Mouse (Mus musculus) gastrocnemius, adult 2 months (tissue): ENCODE results near the gene Pik3cb. TPM values are rescaled to one million over a fixed set of nuclear protein-coding genes. Genes with fewer than 3 reads are reported as not detected.
A peak's percentile ranks its signal among the peaks of the same experiment; 100 is the strongest.

ENCODE experiments used
- DNase-seq: peaks from one replicate; pipeline ENCODE4 v3.0.0; 2022
- H3K27ac ChIP-seq: fragments of 200-600 bp; 2 replicates; pipeline ENCODE4 v1.8.1; 2022; ENCODE audit warnings: mild to moderate bottlenecking
- H3K4me3 ChIP-seq: fragments of 200-600 bp; 2 replicates; pipeline ENCODE4 v1.8.1; 2022; ENCODE audit warnings: mild to moderate bottlenecking, moderate library complexity
- CTCF ChIP-seq: fragments of 200-600 bp; IDR thresholded peaks from 2 replicates; pipeline ENCODE4 v1.8.1; 2022; ENCODE audit warnings: antibody characterized with exemption, mild to moderate bottlenecking, moderate library complexity
- intact Hi-C: fragments of 180-260 bp; cut with DNase I; formaldehyde crosslinking; loops from one replicate; pipeline ENCODE4 v1.15.1; 2025
- total RNA-seq, 2 experiments: library from RNA; stranded (reverse); gene quantifications; 2 replicates each; pipeline ENCODE4 v1.2.3; 2021

Gene Pik3cb
- total RNA-seq, 2 experiments from 2014 or later, result 4.5 to 6.1 TPM

DNA sequence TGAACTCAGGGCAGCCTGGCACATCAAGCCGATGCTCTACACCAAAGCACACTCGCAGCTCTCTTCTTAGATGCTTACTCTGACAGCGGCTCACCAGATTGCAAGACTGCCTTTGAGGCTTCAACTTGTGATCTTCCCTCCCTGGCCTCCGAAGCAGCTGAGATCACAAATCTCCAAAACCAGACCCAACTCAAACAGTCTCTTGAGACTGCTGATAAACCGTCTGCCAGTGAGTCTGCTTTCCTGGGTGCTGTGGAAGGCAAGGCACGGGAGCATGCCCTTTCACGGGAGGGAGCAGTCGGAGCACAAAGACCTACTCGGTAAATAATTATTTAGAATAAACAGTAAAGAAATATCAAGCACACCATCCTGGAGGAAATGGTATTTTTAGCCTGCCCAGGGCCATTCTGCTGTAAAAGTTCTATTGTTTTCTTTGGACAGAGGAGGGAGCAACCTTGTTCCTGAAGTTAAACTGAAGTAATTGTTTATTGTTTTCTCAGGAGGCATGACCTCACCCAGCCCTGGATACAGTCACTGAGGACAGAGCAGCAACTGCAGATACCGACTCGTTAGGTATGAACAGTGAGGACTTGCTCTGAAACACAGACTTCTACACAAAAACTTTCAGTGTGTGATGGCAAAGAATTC is 41.8 kb downstream of the Pik3cb start:
- intact Hi-C loops, result no loop called here
- no peak for DNase-seq
- TF ChIP-seq CTCF, result no peak
- Histone ChIP-seq H3K4me3 (peak overlapping the region; percentile 49), H3K27ac (peak overlapping the region; percentile 81)

DNA sequence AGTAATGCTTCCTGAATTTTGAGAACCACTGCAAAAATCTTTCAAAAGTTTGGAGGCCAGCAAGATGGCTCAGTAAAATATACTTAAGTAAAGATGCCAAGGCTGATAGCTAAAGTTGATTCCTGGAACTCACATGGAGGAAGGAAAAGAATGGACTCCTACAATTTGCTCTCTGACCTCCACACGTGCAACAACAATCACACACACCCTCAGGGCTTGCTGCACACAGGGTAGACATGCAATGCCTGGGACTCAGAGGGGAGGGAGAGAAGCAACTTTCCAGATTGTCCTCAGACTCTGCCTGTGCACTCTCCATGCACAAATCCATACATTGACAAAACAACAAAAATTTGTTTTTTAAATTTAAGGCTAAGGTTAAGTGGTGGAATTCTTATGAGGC is 42.8 kb downstream of the Pik3cb start:
- H3K4me3 ChIP-seq, result no peak overlapping the region
- no peak for DNase-seq
- TF ChIP-seq CTCF, result no peak
- intact Hi-C loops, result no loop called here
- H3K27ac ChIP-seq, result peak overlapping the region; percentile 81

DNA sequence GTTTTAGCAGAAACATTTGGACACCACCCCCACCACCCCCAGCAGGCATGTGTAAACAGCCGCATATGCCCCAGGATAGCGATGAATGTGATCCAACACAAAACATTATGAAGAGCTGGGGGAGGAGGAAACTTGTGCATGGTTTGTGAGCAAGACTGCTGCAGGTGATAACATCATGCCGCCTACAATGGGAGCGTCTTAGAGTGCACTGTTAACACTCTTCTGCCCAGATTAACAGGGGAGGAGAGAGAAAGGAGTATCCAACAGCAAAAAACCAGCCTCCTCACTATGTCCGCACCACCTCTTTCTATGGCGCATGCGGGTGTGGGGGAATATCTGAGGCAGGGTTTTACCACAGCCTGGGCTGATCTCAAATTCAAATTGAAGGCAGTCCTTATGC is 45.2 kb downstream of the Pik3cb start:
- intact Hi-C loops, result no loop called here

DNA sequence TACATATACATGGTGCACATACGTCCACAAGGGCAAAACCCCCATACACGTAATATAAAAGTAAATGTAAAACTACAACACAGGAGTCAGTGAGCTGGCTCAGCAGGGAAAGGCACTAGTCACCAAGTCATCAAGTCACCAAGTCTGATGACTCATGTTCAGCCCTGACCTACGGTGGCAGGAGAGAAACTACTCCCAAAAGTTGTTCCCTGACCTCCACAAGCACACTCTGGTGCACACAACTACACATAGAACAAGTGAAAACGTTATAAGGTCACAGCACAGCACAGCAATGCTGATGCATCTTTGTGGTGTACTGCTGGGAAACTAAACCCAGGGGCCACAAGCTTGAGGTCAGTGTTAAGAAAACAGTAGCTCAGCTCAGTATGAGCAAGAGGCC is 49.9 kb downstream of the Pik3cb start:
- Histone ChIP-seq H3K27ac (no peak overlapping the region), H3K4me3 (no peak overlapping the region)
- no peak for TF ChIP-seq CTCF
- DNase-seq, result no peak
- intact Hi-C loops, result no loop called here

More for the DNA sequence above, 45.2 kb downstream of the Pik3cb start:
- TF ChIP-seq CTCF, result no peak
- no peak overlapping the region for H3K27ac ChIP-seq
- no peak for DNase-seq
- H3K4me3 ChIP-seq, result no peak overlapping the region

DNA sequence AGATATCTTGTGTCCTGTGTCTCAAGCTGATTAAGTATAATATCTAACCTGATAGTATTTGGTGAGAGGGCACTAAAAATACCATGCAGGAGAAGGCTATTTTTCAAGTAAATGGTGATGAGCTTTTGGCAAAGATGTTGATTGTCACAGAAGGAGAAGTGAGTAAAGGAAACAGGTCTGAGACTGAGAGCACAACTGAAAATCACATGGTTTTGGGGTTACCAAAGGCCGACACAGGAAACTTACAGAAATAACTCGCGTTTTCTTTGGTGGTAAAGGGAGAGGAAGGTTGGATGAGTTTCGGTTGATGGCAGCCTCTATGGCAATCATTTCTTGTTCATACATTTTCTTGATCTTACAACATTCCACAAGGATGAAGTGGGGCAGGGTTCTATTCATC is 50.5 kb downstream of the Pik3cb start:
- intact Hi-C loops, result no loop called here
- Histone ChIP-seq H3K4me3 (no peak overlapping the region), H3K27ac (no peak overlapping the region)
- no peak for TF ChIP-seq CTCF
- DNase-seq, result no peak

DNA sequence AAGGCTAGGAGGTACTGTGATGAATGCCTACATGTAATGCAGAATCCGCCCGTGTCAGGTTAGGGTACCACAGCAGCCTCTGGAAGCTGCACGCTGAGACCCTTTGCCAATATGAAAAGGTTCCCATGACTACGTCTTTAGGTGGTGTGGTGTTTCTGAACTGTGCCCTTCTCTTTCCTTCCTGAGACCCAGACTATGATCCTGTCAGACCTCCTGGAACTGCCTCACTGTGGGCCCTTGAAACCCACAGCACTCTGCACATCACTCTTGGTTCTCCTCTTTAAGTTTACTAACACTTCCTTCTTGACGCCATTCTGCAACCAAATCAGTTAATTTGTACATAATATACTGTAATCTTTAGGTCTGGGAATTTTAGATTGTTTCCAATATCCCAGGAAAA is 58.7 kb downstream of the Pik3cb start:
- DNase-seq, result no peak
- Histone ChIP-seq H3K4me3 (no peak overlapping the region), H3K27ac (no peak overlapping the region)
- intact Hi-C loops, result no loop called here
- TF ChIP-seq CTCF, result no peak

DNA sequence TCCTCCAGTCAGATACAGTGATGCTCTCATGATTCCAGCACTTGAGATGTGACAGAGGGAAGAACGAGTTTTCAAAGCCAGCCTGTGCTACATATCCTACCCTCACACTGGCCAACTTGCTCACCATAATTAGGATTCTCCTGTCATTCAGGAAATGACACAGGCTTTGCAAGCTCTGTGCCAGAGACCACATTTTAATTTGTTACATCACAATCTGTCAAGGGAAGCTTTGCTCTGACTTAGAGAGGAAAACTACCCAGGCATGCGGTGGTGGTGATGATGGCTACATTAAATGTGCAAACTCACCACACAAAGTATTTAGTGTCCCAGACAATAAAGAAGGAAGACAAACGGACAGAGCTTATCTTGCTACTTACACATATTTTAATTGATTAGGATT is 59.1 kb downstream of the Pik3cb start:
- no peak for DNase-seq
- no peak for TF ChIP-seq CTCF
- Histone ChIP-seq H3K4me3 (no peak overlapping the region), H3K27ac (no peak overlapping the region)
- intact Hi-C loops, result no loop called here

DNA sequence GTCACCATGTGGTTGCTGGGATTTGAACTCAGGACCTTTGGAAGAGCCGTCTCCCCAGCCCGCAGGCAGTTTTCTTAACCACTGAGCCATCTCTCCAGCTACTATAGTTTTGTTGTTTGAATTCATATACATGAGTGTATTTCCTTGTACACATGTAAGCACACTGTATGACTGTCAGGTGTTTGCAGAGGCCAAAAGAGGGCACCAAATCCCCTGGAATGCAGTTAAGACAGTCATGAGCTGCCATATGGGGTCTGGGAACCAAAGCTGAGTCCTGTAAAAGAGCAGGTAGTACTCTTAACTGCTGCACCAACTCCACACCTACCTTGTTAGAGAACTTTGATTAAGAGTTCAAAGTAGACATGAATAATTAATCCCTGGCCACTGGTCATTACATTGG is 59.8 kb downstream of the Pik3cb start:
- intact Hi-C loops, result no loop called here
- TF ChIP-seq CTCF, result peak; percentile 38

DNA sequence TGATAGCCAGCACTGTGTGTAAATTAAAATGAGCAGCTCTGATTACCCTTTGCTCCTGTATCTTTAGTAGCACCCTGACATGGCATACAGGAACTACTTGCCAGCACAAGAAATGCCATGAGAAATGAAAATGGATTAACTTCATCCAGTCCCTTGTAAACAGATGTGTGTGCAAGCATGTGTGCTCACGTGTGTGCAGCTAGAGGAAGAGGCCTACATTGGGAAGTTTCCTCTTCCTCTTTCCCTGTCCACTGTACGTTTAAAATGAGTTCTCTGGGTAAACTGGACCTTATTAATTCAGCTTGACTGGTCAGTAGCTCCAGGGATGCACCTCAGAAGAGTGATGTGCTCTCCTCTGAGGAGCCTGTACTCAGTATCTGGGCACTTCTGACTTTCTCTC is 66.0 kb downstream of the Pik3cb start:
- intact Hi-C loops, result no loop called here
- Histone ChIP-seq H3K4me3 (no peak overlapping the region), H3K27ac (no peak overlapping the region)
- DNase-seq, result no peak
- TF ChIP-seq CTCF, result no peak

More for the DNA sequence above, 59.8 kb downstream of the Pik3cb start:
- DNase-seq, result no peak
- no peak overlapping the region for H3K4me3 ChIP-seq
- no peak overlapping the region for H3K27ac ChIP-seq

DNA sequence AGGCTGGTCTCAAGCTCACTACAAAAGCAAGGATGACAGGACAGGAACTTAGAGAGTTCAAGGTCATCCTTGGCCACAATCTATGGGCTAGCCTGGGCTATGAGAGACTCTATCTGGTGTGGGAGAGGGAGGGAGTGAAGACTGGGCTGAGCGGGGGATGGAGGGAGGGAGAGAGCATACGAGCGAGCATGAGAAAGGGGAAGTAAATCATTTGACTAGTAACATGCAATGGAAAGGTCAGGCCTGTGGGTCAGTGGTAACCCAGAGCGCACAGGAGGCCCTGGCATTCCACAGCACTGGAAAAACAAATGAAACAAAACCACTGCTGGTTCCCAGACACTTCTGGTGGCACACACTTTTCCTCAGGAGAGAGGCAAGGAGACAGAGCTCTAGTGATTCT is 67.9 kb downstream of the Pik3cb start:
- H3K27ac ChIP-seq, result no peak overlapping the region
- no peak for TF ChIP-seq CTCF
- intact Hi-C loops, result no loop called here
- no peak overlapping the region for H3K4me3 ChIP-seq
- no peak for DNase-seq

DNA sequence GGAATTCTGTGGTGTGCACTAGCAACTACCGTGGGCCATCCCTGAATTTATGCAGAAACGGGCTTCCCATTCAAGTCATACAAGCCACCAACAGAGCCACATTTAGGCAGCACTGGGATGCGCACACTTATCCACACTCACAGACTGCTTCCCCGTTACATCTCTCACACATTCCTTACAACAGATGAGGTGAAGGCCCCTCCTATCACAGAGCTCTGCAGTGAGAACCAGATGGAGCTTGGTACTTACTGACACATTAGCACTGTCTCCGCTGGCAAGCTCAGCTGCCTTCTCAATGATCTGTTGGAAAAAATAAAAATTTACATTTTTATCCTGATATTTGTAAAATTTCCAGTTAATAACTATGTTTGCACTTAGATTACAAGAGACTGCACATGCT is 75.1 kb downstream of the Pik3cb start:
- TF ChIP-seq CTCF, result no peak

DNA sequence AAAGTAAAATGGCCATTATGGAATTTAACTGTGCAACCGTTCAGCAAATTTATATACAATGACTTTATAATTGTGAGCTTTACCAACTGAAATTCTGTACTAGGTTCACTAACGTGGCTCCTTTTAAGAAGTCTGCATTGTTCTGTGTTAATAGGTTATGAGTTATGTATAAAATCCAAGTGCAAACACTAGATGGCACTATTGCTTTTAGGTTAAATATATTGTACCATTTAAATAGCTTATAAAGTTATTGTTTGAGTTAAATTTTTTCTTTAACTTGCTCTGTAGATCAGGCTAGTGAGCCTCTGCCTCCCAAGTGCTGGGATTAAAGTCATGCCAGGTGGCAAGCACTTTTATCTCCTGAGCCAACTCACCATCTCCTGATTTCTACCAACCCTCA is 76.2 kb downstream of the Pik3cb start:
- Histone ChIP-seq H3K4me3 (no peak overlapping the region), H3K27ac (no peak overlapping the region)
- intact Hi-C loops, result loop anchor here (5.0 kb wide), 2 partner anchors 78 to 388 kb away; partner anchors contain the start of genes Nme9 and Pik3cb
- DNase-seq, result no peak
- TF ChIP-seq CTCF, result peak; percentile 70

More for the DNA sequence above, 75.1 kb downstream of the Pik3cb start:
- no peak overlapping the region for H3K4me3 ChIP-seq
- no peak for DNase-seq
- intact Hi-C loops, result no loop called here
- no peak overlapping the region for H3K27ac ChIP-seq

DNA sequence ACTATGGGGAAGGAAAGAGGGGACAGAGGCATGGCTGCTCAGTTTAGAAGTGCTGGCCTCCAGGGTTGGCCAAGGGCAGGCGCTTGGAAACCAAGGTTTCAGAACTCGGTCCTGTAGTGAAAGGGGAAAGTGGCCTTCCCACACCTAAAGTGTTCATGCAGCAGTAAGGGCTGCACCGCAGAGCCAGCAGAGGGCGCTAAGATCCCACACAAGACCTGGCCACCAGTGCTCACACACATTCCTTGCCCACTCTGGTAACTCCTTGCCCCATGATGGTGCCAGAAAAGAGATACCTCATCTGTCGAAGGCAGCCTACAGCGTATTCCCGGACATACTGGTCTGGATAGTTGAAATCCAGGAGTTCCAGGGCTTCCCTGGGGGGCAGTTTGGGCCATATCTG is 77.9 kb downstream of the Pik3cb start:
- intact Hi-C loops, result loop anchor here (1.0 to 5.0 kb wide), 4 partner anchors 80 to 390 kb away; partner anchors contain the start of genes Nme9 and Pik3cb
- TF ChIP-seq CTCF, result no peak; the same call in 1 of the 2 replicates
- no peak overlapping the region for H3K27ac ChIP-seq
- no peak overlapping the region for H3K4me3 ChIP-seq
- peak; percentile 84 for DNase-seq

DNA sequence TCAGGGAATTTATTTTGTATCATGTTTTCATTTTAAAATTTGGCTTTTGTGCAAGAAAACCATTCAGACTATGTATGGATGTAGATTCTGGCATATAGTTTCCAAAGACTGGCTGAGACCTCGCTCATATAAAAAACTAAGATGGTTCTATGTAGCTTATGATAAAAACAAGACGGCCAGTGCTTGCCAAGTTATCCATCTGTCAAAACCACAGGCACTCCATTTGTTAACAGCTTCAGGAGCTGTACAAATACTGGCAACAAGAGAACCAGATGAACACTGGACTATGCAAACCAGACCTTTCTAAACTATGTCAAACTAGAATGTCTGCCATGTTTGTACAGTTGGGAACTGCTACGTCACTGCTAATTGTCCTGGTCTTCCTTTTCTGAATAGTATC is 82.7 kb downstream of the Pik3cb start:
- Histone ChIP-seq H3K27ac (no peak overlapping the region), H3K4me3 (no peak overlapping the region)
- intact Hi-C loops, result no loop called here
- TF ChIP-seq CTCF, result no peak
- DNase-seq, result no peak
